Mouse (Mus musculus): Measurements from ENCODE around the gene Zbtb7a. TPM values are rescaled to one million over a fixed set of nuclear protein-coding genes. Genes with fewer than 3 reads are reported as not detected.

Zbtb7a gene
- polyA plus RNA-seq, 1 experiment from 2014 or later = 53.0 TPM

DNA sequence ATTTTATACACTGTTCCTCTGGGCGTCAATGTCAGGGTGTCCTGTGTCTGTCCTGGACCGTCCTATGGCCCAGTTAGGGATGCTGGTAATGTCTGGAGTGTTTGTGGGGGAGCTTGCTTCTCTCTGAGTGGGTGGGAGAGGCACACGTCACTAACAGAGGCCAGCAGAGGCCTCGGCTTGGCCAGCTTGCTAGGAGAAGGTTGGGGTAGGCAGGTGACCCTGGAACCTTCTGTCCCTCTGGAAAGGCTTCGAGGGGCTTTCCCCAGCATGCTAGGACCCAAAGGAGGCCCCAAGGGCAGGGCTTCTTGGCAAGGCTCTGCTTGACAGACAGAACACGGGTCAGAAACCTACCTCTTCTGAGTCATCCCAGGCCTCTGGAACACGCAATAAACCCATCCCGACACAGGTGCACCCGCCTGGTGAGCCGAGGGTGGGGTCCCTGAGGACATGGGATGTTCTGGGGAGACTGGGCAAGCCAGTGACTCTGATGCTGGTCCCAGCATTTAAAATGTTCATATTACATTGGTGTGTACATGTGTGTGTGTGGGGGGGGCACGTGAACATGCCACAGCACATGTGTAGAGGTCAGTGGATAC, 61.5 kb downstream of the Zbtb7a start:
- Histone ChIP-seq H3K9ac (no peak overlapping the region), H3K4me1 (replicated peaks) (peaks cover 18% of the 10 kb centered on the region), H3K4me3 (replicated peaks) (no peak overlapping the region), H3K4me2 (replicated peaks) (no peak overlapping the region), H3K9me3 (no peaks in the 10 kb centered on the region), H3K27me3 (replicated peaks) (peaks cover 16% of the 10 kb centered on the region), H3K27ac (no peak overlapping the region), H3K36me3 (no peaks in the 10 kb centered on the region)
- 58% methylated on average over 11 of the region's 11 CpGs for WGBS
- no peak for ATAC-seq

DNA sequence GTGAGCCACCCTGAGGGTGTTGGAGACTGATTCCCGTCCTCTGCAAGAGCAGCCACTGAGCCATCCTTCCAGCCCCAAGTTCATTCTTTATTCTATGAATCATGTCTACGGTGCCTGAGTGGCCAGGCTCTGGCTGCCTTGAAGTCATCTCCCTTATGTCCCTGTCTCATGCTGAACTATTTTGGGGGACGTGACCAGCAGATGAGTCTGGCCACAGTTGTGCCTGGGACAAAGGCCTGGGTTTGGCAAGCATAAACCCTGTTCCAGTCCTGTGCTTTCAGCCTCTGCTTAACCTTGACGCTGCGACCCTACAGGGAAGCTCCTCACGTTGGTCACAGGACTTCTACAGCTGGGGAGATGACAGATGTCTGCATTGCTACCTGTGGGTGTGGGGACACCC, 62.3 kb downstream of the Zbtb7a start:
- Histone ChIP-seq H3K36me3 (no peaks in the 10 kb centered on the region), H3K9me3 (no peaks in the 10 kb centered on the region), H3K27me3 (replicated peaks) (peaks cover 16% of the 10 kb centered on the region), H3K4me1 (replicated peaks) (peaks cover 13% of the 10 kb centered on the region), H3K4me2 (replicated peaks) (no peak overlapping the region), H3K9ac (no peak overlapping the region), H3K27ac (no peak overlapping the region), H3K4me3 (replicated peaks) (no peak overlapping the region)
- WGBS = 53% methylated on average over 6 of the region's 6 CpGs
- no peak for ATAC-seq

DNA sequence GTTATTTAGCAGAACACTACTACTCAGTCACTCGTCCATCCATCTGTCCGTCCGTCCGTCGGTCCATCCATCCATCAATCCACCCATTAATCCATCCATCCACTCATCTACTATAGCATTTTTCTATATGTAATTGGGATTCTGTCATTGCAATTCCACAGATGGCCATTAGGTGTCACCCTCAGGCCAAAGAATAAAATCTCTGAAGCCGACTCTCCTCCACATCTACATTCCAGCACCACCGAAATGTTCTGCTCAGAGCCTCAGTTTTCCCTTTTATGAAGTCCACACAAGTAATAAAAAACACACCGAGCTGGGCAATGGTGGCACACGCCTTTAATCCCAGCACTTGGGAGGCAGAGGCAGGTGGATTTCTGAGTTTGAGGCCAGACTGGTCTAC, 63.2 kb downstream of the Zbtb7a start:
- Histone ChIP-seq H3K4me3 (replicated peaks) (no peak overlapping the region), H3K9ac (no peak overlapping the region), H3K4me2 (replicated peaks) (no peak overlapping the region), H3K27ac (no peak overlapping the region), H3K27me3 (replicated peaks) (peaks cover 16% of the 10 kb centered on the region), H3K36me3 (no peaks in the 10 kb centered on the region), H3K4me1 (replicated peaks) (peaks cover 7% of the 10 kb centered on the region), H3K9me3 (no peaks in the 10 kb centered on the region)
- 2% methylated on average over 9 of the region's 9 CpGs for WGBS
- ATAC-seq = no peak

DNA sequence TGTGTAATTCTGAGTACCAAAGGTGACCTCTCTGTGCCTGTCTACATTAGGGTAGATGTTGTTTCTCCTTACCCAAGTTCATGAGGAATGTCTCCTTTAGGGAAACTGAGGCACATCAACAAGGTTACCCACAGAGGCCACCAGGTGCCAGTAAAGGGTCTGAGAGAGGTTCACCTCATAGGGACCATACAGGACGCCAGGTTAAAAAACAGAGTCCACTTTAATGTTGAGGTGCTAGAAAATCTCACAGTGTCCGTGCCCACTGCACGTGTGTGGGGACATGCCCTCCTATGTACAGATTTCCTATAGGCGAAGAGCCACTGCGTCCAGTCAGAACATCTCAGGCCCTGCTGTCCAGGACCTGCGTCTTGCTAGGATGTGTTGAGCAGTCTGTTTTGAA, 64.0 kb downstream of the Zbtb7a start:
- H3K36me3 ChIP-seq = no peaks in the 10 kb centered on the region
- H3K27ac ChIP-seq = no peak overlapping the region
- H3K27me3 ChIP-seq (replicated peaks) = peaks cover 14% of the 10 kb centered on the region
- ATAC-seq = no peak
- H3K4me3 ChIP-seq (replicated peaks) = no peak overlapping the region
- 85% methylated on average over 6 of the region's 6 CpGs for WGBS
- H3K4me1 ChIP-seq (replicated peaks) = peaks cover 4% of the 10 kb centered on the region; the same call in 1 of the 2 replicates
- no peak overlapping the region for H3K4me2 ChIP-seq (replicated peaks)
- no peaks in the 10 kb centered on the region for H3K9me3 ChIP-seq
- no peak overlapping the region for H3K9ac ChIP-seq

DNA sequence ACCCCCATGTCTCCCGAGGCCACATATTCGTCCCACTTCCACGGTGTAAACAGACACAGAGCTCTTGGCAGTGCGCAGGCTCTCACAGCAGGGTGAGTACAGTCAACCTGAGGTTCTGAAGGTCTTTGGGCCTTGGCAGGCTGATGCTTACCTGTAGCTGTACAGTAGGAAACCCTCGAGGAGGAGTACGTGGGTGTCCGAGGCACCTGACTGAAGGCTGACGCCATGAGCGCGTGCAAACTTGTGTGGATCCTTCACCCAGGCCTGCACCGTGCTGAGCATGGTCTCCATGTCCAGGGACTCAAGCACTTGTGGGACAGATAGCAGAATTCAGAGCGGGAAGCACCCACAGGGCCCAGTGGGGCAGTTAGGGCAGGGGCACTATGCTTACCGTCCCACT, 65.1 kb downstream of the Zbtb7a start:
- no peak for ATAC-seq
- 85% methylated on average over 13 of the region's 13 CpGs for WGBS

DNA sequence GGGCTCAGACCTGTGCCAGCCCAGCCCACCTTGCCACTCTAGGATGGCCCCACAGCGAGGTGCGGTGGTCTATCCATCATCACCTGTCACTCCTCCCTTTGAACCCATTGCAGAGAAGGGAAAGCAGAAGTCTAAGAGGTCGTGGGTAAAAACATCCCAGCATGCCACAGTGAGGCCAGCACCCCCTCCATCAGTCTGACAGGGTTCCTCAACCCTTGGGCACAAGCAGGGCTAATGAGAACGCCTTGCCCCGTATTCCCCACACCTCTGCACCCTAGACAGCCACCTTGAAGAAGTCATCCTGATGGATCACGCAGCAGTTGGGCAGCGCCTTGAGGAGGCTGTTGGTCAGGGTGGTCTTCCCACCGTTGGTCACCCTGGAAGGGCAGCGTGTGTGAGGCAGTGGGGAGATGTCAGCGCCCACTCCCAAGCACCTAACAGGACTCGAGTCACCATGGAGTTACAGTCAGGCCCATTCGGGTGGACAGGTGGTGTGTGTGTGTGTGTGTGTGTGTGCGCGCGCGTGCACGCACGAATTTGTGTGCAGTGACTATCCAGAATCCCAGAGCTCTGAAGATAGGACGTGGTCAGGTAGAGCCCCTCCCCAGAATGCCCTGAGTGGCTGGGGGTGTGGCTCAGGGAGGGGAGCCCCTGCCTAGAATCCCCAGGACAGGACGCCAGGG, 65.7 kb downstream of the Zbtb7a start:
- 74% methylated on average over 20 of the region's 20 CpGs for WGBS
- no peak for ATAC-seq
- H3K36me3 ChIP-seq = no peaks in the 10 kb centered on the region
- 0 out of 2 replicates have a peak overlapping the region, but pooled peaks have one; percentile 5 for H3K9ac ChIP-seq
- H3K4me2 ChIP-seq (replicated peaks) = no peak overlapping the region
- no peaks in the 10 kb centered on the region; the same call in 1 of the 2 replicates for H3K27me3 ChIP-seq (replicated peaks)
- H3K4me1 ChIP-seq (replicated peaks) = peaks cover 1% of the 10 kb centered on the region; the same call in 1 of the 2 replicates
- no peaks in the 10 kb centered on the region for H3K9me3 ChIP-seq
- H3K27ac ChIP-seq = no peak overlapping the region
- H3K4me3 ChIP-seq (replicated peaks) = no peak overlapping the region

More for the DNA sequence above, 65.1 kb downstream of the Zbtb7a start:
- no peak overlapping the region for H3K27ac ChIP-seq
- H3K4me3 ChIP-seq (replicated peaks) = no peak overlapping the region
- H3K4me2 ChIP-seq (replicated peaks) = no peak overlapping the region
- no peaks in the 10 kb centered on the region for H3K36me3 ChIP-seq
- no peak overlapping the region for H3K9ac ChIP-seq
- peaks cover 2% of the 10 kb centered on the region for H3K27me3 ChIP-seq (replicated peaks)
- peaks cover 2% of the 10 kb centered on the region; the same call in 1 of the 2 replicates for H3K4me1 ChIP-seq (replicated peaks)
- H3K9me3 ChIP-seq = no peaks in the 10 kb centered on the region

DNA sequence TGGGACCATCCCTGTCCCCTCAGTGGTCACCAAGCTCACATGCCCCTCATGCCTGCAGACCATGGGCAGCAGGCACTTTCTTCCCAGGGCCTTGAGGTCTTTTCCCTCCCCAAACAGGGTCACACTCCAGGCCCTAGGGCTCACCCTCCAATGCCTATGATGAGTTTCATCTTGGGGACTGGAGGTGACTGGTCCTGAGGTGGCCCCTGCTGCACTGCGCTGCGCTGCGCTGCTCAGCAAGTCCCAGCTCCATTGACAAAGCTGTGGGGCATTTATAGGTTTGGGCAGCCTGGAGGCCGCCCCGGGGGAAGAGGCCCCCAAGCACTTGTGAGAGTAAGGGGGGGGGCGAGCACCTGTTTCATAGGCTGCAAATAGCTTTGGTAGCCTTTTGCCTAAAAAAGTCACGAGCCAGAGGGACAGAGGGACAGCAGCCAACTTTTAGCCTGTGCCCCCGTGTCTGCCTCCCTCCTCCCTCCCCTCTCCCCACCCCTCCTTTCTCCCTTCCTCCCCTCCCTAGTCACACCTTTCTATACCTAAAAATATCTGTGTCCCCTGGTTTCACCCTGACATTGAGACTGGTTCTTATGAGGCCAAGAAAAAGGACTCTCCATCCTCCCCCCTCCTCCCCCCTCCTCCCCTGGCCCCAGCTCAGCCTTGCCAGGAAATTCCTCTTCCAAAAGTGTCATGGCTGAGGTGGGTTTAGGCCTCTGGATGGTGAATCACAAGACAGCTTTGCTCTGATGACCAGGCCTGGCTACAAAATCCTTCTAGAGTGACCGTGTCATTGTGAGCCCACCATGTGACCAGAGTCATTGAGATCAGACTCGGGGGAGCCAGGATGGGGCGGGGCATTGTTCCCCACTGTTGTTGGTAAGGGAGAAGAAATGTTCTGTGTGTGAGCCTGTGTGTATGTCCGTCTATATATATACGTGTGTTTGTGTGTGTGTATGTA, 67.1 kb downstream of the Zbtb7a start, which contains the start of gene Nmrk2:
Gene Nmrk2 (minus strand): TSS at position 245 of the 952 bp plus-strand sequence.
- Histone ChIP-seq H3K36me3 (no peaks in the 10 kb centered on the region), H3K27me3 (replicated peaks) (no peaks in the 10 kb centered on the region; the same call in 1 of the 2 replicates), H3K9ac (0 out of 2 replicates have a peak within 1 kb of the TSS, but pooled peaks have one; percentile 5), H3K4me1 (replicated peaks) (no peaks in the 10 kb centered on the region), H3K4me3 (replicated peaks) (no peak within 1 kb of the TSS), H3K4me2 (replicated peaks) (no peak within 1 kb of the TSS), H3K27ac (no peak within 1 kb of the TSS), H3K9me3 (no peaks in the 10 kb centered on the region)
- ATAC-seq = no peak
- 59% methylated on average over 13 of the region's 13 CpGs for WGBS

Other genes starting within 250 kb of the Zbtb7a start
- gene Timm13, start 234.3 kb upstream of the Zbtb7a start, polyA plus RNA-seq (2015; fragmentation: Nextera tagmentation; extraction: Ambion mirVana) = 363 and 364 TPM in 2 replicates
- gene Lmnb2, start 217.0 kb upstream of the Zbtb7a start, polyA plus RNA-seq (2015; fragmentation: Nextera tagmentation; extraction: Ambion mirVana) = 41.0 and 42.6 TPM in 2 replicates
- 26.6 and 29.9 TPM in 2 replicates for gene Gadd45b, start 205.1 kb upstream of the Zbtb7a start, polyA plus RNA-seq (2015; fragmentation: Nextera tagmentation; extraction: Ambion mirVana)
- 4.5 and 4.7 TPM in 2 replicates for gene Gng7, start 120.3 kb upstream of the Zbtb7a start, polyA plus RNA-seq (2015; fragmentation: Nextera tagmentation; extraction: Ambion mirVana)
- gene Diras1, start 109.6 kb upstream of the Zbtb7a start, polyA plus RNA-seq (2015; fragmentation: Nextera tagmentation; extraction: Ambion mirVana) = 0.94 and 1.2 TPM in 2 replicates
- gene Slc39a3, start 97.8 kb upstream of the Zbtb7a start, polyA plus RNA-seq (2015; fragmentation: Nextera tagmentation; extraction: Ambion mirVana) = 15.0 and 18.2 TPM in 2 replicates
- gene Sgta, start 75.0 kb upstream of the Zbtb7a start, polyA plus RNA-seq (2015; fragmentation: Nextera tagmentation; extraction: Ambion mirVana) = 166 and 183 TPM in 2 replicates
- gene Thop1, start 65.2 kb upstream of the Zbtb7a start, polyA plus RNA-seq (2015; fragmentation: Nextera tagmentation; extraction: Ambion mirVana) = 57.1 and 60.1 TPM in 2 replicates
- gene Creb3l3, start 36.3 kb upstream of the Zbtb7a start, polyA plus RNA-seq (2015; fragmentation: Nextera tagmentation; extraction: Ambion mirVana) = 48.2 and 57.8 TPM in 2 replicates
- 190 and 208 TPM in 2 replicates for gene Map2k2, start 29.3 kb upstream of the Zbtb7a start, polyA plus RNA-seq (2015; fragmentation: Nextera tagmentation; extraction: Ambion mirVana)
- 47.2 and 58.4 TPM in 2 replicates for gene Pias4, start 32.7 kb downstream of the Zbtb7a start, polyA plus RNA-seq (2015; fragmentation: Nextera tagmentation; extraction: Ambion mirVana)
- 515 and 540 TPM in 2 replicates for gene Eef2, start 41.4 kb downstream of the Zbtb7a start, polyA plus RNA-seq (2015; fragmentation: Nextera tagmentation; extraction: Ambion mirVana)
- 56.6 and 62.7 TPM in 2 replicates for gene Dapk3, start 47.8 kb downstream of the Zbtb7a start, polyA plus RNA-seq (2015; fragmentation: Nextera tagmentation; extraction: Ambion mirVana)
- 0.13 and 0.15 TPM in 2 replicates for gene 4930442H23Rik, start 48.6 kb downstream of the Zbtb7a start, polyA plus RNA-seq (2015; fragmentation: Nextera tagmentation; extraction: Ambion mirVana)
- 0.14 TPM in 1 of 2 replicates, not detected in the other for gene Nmrk2, start 66.8 kb downstream of the Zbtb7a start, polyA plus RNA-seq (2015; fragmentation: Nextera tagmentation; extraction: Ambion mirVana)
- 1.7 TPM in 2 replicates for gene Atcay, start 95.6 kb downstream of the Zbtb7a start, polyA plus RNA-seq (2015; fragmentation: Nextera tagmentation; extraction: Ambion mirVana)
- gene Zfr2, start 97.9 kb downstream of the Zbtb7a start, polyA plus RNA-seq (2015; fragmentation: Nextera tagmentation; extraction: Ambion mirVana) = 7.9 and 9.2 TPM in 2 replicates
- 2.2 and 2.4 TPM in 2 replicates for gene Matk, start 117.7 kb downstream of the Zbtb7a start, polyA plus RNA-seq (2015; fragmentation: Nextera tagmentation; extraction: Ambion mirVana)
- 242 and 245 TPM in 2 replicates for gene Mrpl54, start 131.7 kb downstream of the Zbtb7a start, polyA plus RNA-seq (2015; fragmentation: Nextera tagmentation; extraction: Ambion mirVana)
- gene Apba3, start 131.7 kb downstream of the Zbtb7a start, polyA plus RNA-seq (2015; fragmentation: Nextera tagmentation; extraction: Ambion mirVana) = 55.1 and 69.2 TPM in 2 replicates
- 47.0 and 53.3 TPM in 2 replicates for gene Tjp3, start 156.4 kb downstream of the Zbtb7a start, polyA plus RNA-seq (2015; fragmentation: Nextera tagmentation; extraction: Ambion mirVana)
- gene Pip5k1c, start 157.7 kb downstream of the Zbtb7a start, polyA plus RNA-seq (2015; fragmentation: Nextera tagmentation; extraction: Ambion mirVana) = 41.2 and 42.7 TPM in 2 replicates
- gene Cactin, start 185.9 kb downstream of the Zbtb7a start, polyA plus RNA-seq (2015; fragmentation: Nextera tagmentation; extraction: Ambion mirVana) = 38.7 and 39.5 TPM in 2 replicates
- gene Tbxa2r, start 193.5 kb downstream of the Zbtb7a start, polyA plus RNA-seq (2015; fragmentation: Nextera tagmentation; extraction: Ambion mirVana) = 21.3 and 21.7 TPM in 2 replicates
- 0.06 TPM in 1 of 2 replicates, not detected in the other for gene Gipc3, start 208.0 kb downstream of the Zbtb7a start, polyA plus RNA-seq (2015; fragmentation: Nextera tagmentation; extraction: Ambion mirVana)
- gene Hmg20b, start 215.3 kb downstream of the Zbtb7a start, polyA plus RNA-seq (2015; fragmentation: Nextera tagmentation; extraction: Ambion mirVana) = 71.2 and 71.7 TPM in 2 replicates
- 19.9 and 23.8 TPM in 2 replicates for gene Mfsd12, start 222.3 kb downstream of the Zbtb7a start, polyA plus RNA-seq (2015; fragmentation: Nextera tagmentation; extraction: Ambion mirVana)
- 1.0 and 2.2 TPM in 2 replicates for gene 4930404N11Rik, start 230.6 kb downstream of the Zbtb7a start, polyA plus RNA-seq (2015; fragmentation: Nextera tagmentation; extraction: Ambion mirVana)
- 83.2 and 85.7 TPM in 2 replicates for gene Fzr1, start 243.3 kb downstream of the Zbtb7a start, polyA plus RNA-seq (2015; fragmentation: Nextera tagmentation; extraction: Ambion mirVana)
- gene Dohh, start 249.2 kb downstream of the Zbtb7a start, polyA plus RNA-seq (2015; fragmentation: Nextera tagmentation; extraction: Ambion mirVana) = 89.2 and 100 TPM in 2 replicates
- gene Gm48551, start 249.2 kb downstream of the Zbtb7a start, polyA plus RNA-seq (2015; fragmentation: Nextera tagmentation; extraction: Ambion mirVana) = 2.8 and 3.6 TPM in 2 replicates

All from intestine, embryonic 15.5 days (tissue).